ENCODE assay signal across 8 mouse cellular contexts in genomic region chr19:29521637-29522435, GRCm38 (mm10). TPM values are rescaled to one million over a fixed set of nuclear protein-coding genes. Genes with fewer than 3 reads are reported as not detected.
DNase-seq lines count a peak whose midpoint lies in the region; ATAC-seq and TF ChIP-seq lines count a peak whose summit lies in the region.

TSS of gene Ric1 (plus strand) at chr19:29522282.

- ATAC-seq in megakaryocyte, adult 5-6 weeks (ENCODE audit: poor library complexity, severe bottlenecking), result peak; percentile 92

- TF ChIP-seq POLR2A in cortical plate, adult 2 months (IDR thresholded peaks at IDR 0.05; ENCODE audit: extremely low read depth, insufficient read depth, low read length), result peak; percentile 87

- H3K27ac ChIP-seq in cortical plate, adult 2 months (ENCODE audit: insufficient read depth, low read length), result peak within 1 kb of the TSS; percentile 98

- no peaks in the 10 kb centered on the region; the same call in 1 of the 2 replicates for H3K4me1 ChIP-seq in cortical plate, adult 2 months (ENCODE audit: control insufficient read depth, insufficient read depth, low read length)

- no peak for TF ChIP-seq CTCF in cortical plate, adult 2 months (IDR thresholded peaks at IDR 0.05; ENCODE audit: extremely low read depth, insufficient read depth, low read length)

- peak; percentile 84 for DNase-seq in adipocyte (ENCODE audit: low spot score)
- DNase-seq in gastrocnemius, postnatal 10 days, result peak; percentile 90
- DNase-seq in hindlimb bud, embryonic 11.5 days (ENCODE audit: extremely low spot score, low read depth, low spot score), result peak; percentile 28
- peak; percentile 78 to 81 for DNase-seq in left cerebral cortex, adult 8-10 months (ENCODE audit: low spot score in 2 of 2)
- peak; percentile 90 for DNase-seq in right cerebral cortex, adult 18-20 months
- DNase-seq in urinary bladder, adult 2 months (ENCODE audit: low spot score), result peak; percentile 90

- peak within 1 kb of the TSS; percentile 81 for H3K4me3 ChIP-seq in cortical plate, adult 2 months (ENCODE audit: insufficient read depth, low read length)

RNA-seq across cellular contexts. Expression of gene Ric1, which starts in this region (rescaled TPM):
- polyA plus RNA-seq in cortical plate, adult 2 months (2012; rRNA removed), result 28.9 and 29.9 TPM in 2 replicates
- 10 to 100 TPM; 28.8 to 36.9 TPM for total RNA-seq in gastrocnemius, postnatal 10 days (2021)
- total RNA-seq in left cerebral cortex, adult 8-10 months (2022), result 10 to 100 TPM; 31.5 to 38.2 (median 33.7) TPM
- 12.9 and 13.1 TPM in 2 replicates for total RNA-seq in megakaryocyte, adult 5-6 weeks (2015)
- 14.3 and 15.3 TPM in 2 replicates for total RNA-seq in megakaryocyte, adult 5-6 weeks (2017)
- polyA plus RNA-seq in urinary bladder, adult 2 months (2012; rRNA removed), result 11.7 and 14.2 TPM in 2 replicates

Comparison
In these comparisons a context has a peak if more than half of its experiments do, and no peak if none do; other contexts are left out.
1. Peak in every context shown above with its lines: DNase-seq, ATAC-seq, H3K4me3 ChIP-seq and H3K27ac ChIP-seq.
2. DNase-seq: peak in every context shown above with its lines; median percentile 90 in gastrocnemius, postnatal 10 days; 90 in right cerebral cortex, adult 18-20 months; 90 in urinary bladder, adult 2 months; 84 in adipocyte; 80 in left cerebral cortex, adult 8-10 months; 28 in hindlimb bud, embryonic 11.5 days.